Mouse (Mus musculus) liver, postnatal 0 days (tissue): ENCODE measurements around the gene Olfr952. TPM values are rescaled to one million over a fixed set of nuclear protein-coding genes. Genes with fewer than 3 reads are reported as not detected.

Source experiments
- ATAC-seq: fragments of 200-750 bp; cut with Nextera tagmentation; 2 replicates; pipeline ENCODE4 v1.8.0; 2017; ENCODE audit warnings: mild to moderate bottlenecking, moderate library complexity
- DNase-seq: peaks from one replicate; pipeline ENCODE4 v3.0.0-alpha.2; 2016
- H3K27ac ChIP-seq: fragments of 300-500 bp; sonication (generic); 2 replicates; pipeline ENCODE4 v1.5.1; 2014; ENCODE audit warnings: antibody characterized with exemption, moderate library complexity, mild to moderate bottlenecking, low read depth
- H3K27me3 ChIP-seq: fragments of 300-500 bp; sonication (generic); 2 replicates; pipeline ENCODE4 v1.6.1; 2014; ENCODE audit warnings: low read length, control low read depth, mixed read lengths; ENCODE audit not compliant: insufficient read depth
- H3K36me3 ChIP-seq: fragments of 300-500 bp; sonication (generic); replicated peaks from 2 replicates; pipeline ENCODE4 v1.6.1; 2014; ENCODE audit warnings: mild to moderate bottlenecking, control low read depth, low read length, moderate library complexity, mixed read lengths; ENCODE audit not compliant: insufficient read depth
- H3K4me1 ChIP-seq: fragments of 300-500 bp; sonication (generic); 2 replicates; pipeline ENCODE4 v1.6.1; 2014; ENCODE audit warnings: antibody characterized with exemption, mild to moderate bottlenecking, control low read depth; ENCODE audit not compliant: insufficient read depth
- H3K4me2 ChIP-seq: fragments of 300-500 bp; sonication (generic); 2 replicates; pipeline ENCODE4 v1.6.1; 2014; ENCODE audit warnings: low read depth, mild to moderate bottlenecking, low read length, moderate library complexity, mixed read lengths
- H3K4me3 ChIP-seq: fragments of 300-500 bp; sonication (generic); 2 replicates; pipeline ENCODE4 v1.5.1; 2014; ENCODE audit warnings: low read depth, low read length
- H3K9ac ChIP-seq: fragments of 300-500 bp; sonication (generic); replicated peaks from 2 replicates; pipeline ENCODE4 v1.6.1; 2014; ENCODE audit warnings: mild to moderate bottlenecking, moderate library complexity
- H3K9me3 ChIP-seq: fragments of 300-500 bp; sonication (generic); 2 replicates; pipeline ENCODE4 v1.6.1; 2016; ENCODE audit warnings: mild to moderate bottlenecking, control low read depth, low read length, mixed read lengths
- CTCF ChIP-seq: sonication (generic); IDR thresholded peaks from 2 replicates; pipeline ENCODE4 v1.5.1; 2016; ENCODE audit warnings: antibody characterized with exemption, low read depth
- EP300 ChIP-seq: IDR thresholded peaks from 2 replicates; pipeline ENCODE4 v1.6.1; 2016; ENCODE audit warnings: antibody characterized with exemption, low read depth, mild to moderate bottlenecking
- WGBS: fragments of 180-500 bp; shearing (Covaris S2); extraction: QIAGEN DNeasy Blood & Tissue Kit; methylation state at CpG from one replicate; pipeline ENCODE4 v1.1.7; 2014; ENCODE audit not compliant: insufficient replicate concordance; 5-methylcytosine and 5-hydroxymethylcytosine counted together
- polyA plus RNA-seq: library from polyadenylated mRNA; unstranded; fragments of >200 nt; fragmentation: Nextera tagmentation; extraction: Ambion mirVana; gene quantifications from 2 replicates; pipeline ENCODE4 v1.2.1, GENCODE M21; 2015

Olfr952 gene
- polyA plus RNA-seq = not detected in 2 replicates

- no peak for ATAC-seq
- TF ChIP-seq EP300 (no peak), CTCF (no peak)
- H3K4me2 ChIP-seq = no peak within 1 kb of the TSS
These were observed at the start of gene Olfr952 for GRCm38 (mm10) chr9:39427048-39427447. TSS of gene Olfr952 (minus strand) at chr9:39427148.

GRCm38 (mm10) chr9:39471844-39472243 is 44.9 kb upstream of the Olfr952 start, which contains the start of gene Olfr955:
TSS of gene Olfr955 (minus strand) at chr9:39471944.
- Histone ChIP-seq H3K36me3 (no peaks in the 10 kb centered on the region), H3K27me3 (no peaks in the 10 kb centered on the region), H3K4me2 (no peak within 1 kb of the TSS), H3K9me3 (no peaks in the 10 kb centered on the region), H3K27ac (no peak within 1 kb of the TSS), H3K9ac (no peak within 1 kb of the TSS), H3K4me3 (no peak within 1 kb of the TSS), H3K4me1 (no peaks in the 10 kb centered on the region)
- 45% methylated on average over 1 of the region's 1 CpGs for WGBS
- TF ChIP-seq EP300 (no peak), CTCF (no peak)
- ATAC-seq (no peak), DNase-seq (no peak)

More at GRCm38 (mm10) chr9:39427048-39427447, at the start of gene Olfr952:
- Histone ChIP-seq H3K4me1 (no peaks in the 10 kb centered on the region), H3K27me3 (no peaks in the 10 kb centered on the region), H3K9me3 (no peaks in the 10 kb centered on the region), H3K27ac (no peak within 1 kb of the TSS), H3K4me3 (no peak within 1 kb of the TSS), H3K36me3 (no peaks in the 10 kb centered on the region), H3K9ac (no peak within 1 kb of the TSS)
- no peak for DNase-seq

GRCm38 (mm10) chr9:39456401-39456800 is 29.5 kb upstream of the Olfr952 start, which contains the start of gene Olfr954:
TSS of gene Olfr954 (plus strand) at chr9:39456701.
- H3K4me3 ChIP-seq = no peak within 1 kb of the TSS
- H3K4me1 ChIP-seq = no peaks in the 10 kb centered on the region
- 68% methylated on average over 6 of the region's 6 CpGs for WGBS
- no peaks in the 10 kb centered on the region for H3K36me3 ChIP-seq
- H3K9ac ChIP-seq = no peak within 1 kb of the TSS
- no peak within 1 kb of the TSS for H3K27ac ChIP-seq
- ATAC-seq = no peak
- TF ChIP-seq EP300 (no peak), CTCF (no peak)
- DNase-seq = no peak
- no peaks in the 10 kb centered on the region for H3K27me3 ChIP-seq
- H3K4me2 ChIP-seq = no peak within 1 kb of the TSS
- no peaks in the 10 kb centered on the region for H3K9me3 ChIP-seq

- DNase-seq (no peak), ATAC-seq (no peak)
- 75% methylated on average over 2 of the region's 2 CpGs for WGBS
- H3K36me3 ChIP-seq = no peaks in the 10 kb centered on the region
- TF ChIP-seq EP300 (no peak), CTCF (no peak)
- no peak within 1 kb of the TSS for H3K9ac ChIP-seq
- no peak within 1 kb of the TSS for H3K27ac ChIP-seq
- no peak within 1 kb of the TSS for H3K4me3 ChIP-seq
- H3K27me3 ChIP-seq = no peaks in the 10 kb centered on the region
- H3K4me1 ChIP-seq = no peaks in the 10 kb centered on the region
- H3K9me3 ChIP-seq = no peaks in the 10 kb centered on the region
- H3K4me2 ChIP-seq = no peak within 1 kb of the TSS
These were observed 39.8 kb downstream of the Olfr952 start, which contains the start of gene Olfr951 for GRCm38 (mm10) chr9:39387110-39387509. TSS of gene Olfr951 (plus strand) at chr9:39387410.

Other genes with a start within 250 kb of the Olfr952 start
- not detected in 2 replicates for gene Olfr944, start 225.2 kb downstream of the Olfr952 start, polyA plus RNA-seq
- not detected in 2 replicates for gene Olfr1537, start 177.2 kb downstream of the Olfr952 start, polyA plus RNA-seq
- not detected in 2 replicates for gene Olfr945, start 150.3 kb downstream of the Olfr952 start, polyA plus RNA-seq
- gene Olfr948, start 101.1 kb downstream of the Olfr952 start, polyA plus RNA-seq = not detected in 2 replicates
- gene Olfr951, start 39.7 kb downstream of the Olfr952 start, polyA plus RNA-seq = not detected in 2 replicates
- not detected in 2 replicates for gene Olfr954, start 29.6 kb upstream of the Olfr952 start, polyA plus RNA-seq
- not detected in 2 replicates for gene Olfr955, start 44.8 kb upstream of the Olfr952 start, polyA plus RNA-seq
- not detected in 2 replicates for gene Olfr44, start 66.8 kb upstream of the Olfr952 start, polyA plus RNA-seq
- not detected in 2 replicates for gene Olfr957, start 88.7 kb upstream of the Olfr952 start, polyA plus RNA-seq
- gene Olfr958, start 126.9 kb upstream of the Olfr952 start, polyA plus RNA-seq = not detected in 2 replicates
- not detected in 2 replicates for gene Olfr959, start 148.4 kb upstream of the Olfr952 start, polyA plus RNA-seq
- gene AW551984, start 177.3 kb upstream of the Olfr952 start, polyA plus RNA-seq = 1.1 and 2.1 TPM in 2 replicates
- gene Olfr148, start 183.5 kb upstream of the Olfr952 start, polyA plus RNA-seq = not detected in 2 replicates
- not detected in 2 replicates for gene Olfr960, start 194.2 kb upstream of the Olfr952 start, polyA plus RNA-seq
- gene Olfr961, start 217.9 kb upstream of the Olfr952 start, polyA plus RNA-seq = not detected in 2 replicates
- not detected in 2 replicates for gene Olfr963, start 240.1 kb upstream of the Olfr952 start, polyA plus RNA-seq